Mouse (Mus musculus) ES-Bruce4 (cell line): ENCODE results near the gene Tnfsf8. TPM values are rescaled to one million over a fixed set of nuclear protein-coding genes. Genes with fewer than 3 reads are reported as not detected.

Experiments used
- H3K27ac ChIP-seq: 2 replicates; pipeline ENCODE4 v1.5.1; 2012; ENCODE audit warnings: low read length, inconsistent platforms; ENCODE audit not compliant: insufficient read depth
- H3K27me3 ChIP-seq: 2 replicates; pipeline ENCODE4 v1.6.1; 2012; ENCODE audit warnings: mild to moderate bottlenecking, low read length, inconsistent platforms; ENCODE audit not compliant: control insufficient read depth, poor library complexity, insufficient read depth, severe bottlenecking
- H3K36me3 ChIP-seq: 2 replicates; pipeline ENCODE4 v1.6.1; 2012; ENCODE audit warnings: inconsistent platforms, mild to moderate bottlenecking, low read length, moderate library complexity; ENCODE audit not compliant: control insufficient read depth, poor library complexity, insufficient read depth, severe bottlenecking
- H3K4me1 ChIP-seq: one replicate; pipeline ENCODE4 v1.8.1; 2011; ENCODE audit warnings: low read length; ENCODE audit not compliant: control insufficient read depth, insufficient read depth
- H3K4me3 ChIP-seq: 2 replicates; pipeline ENCODE4 v1.5.1; 2011; ENCODE audit warnings: low read depth, mild to moderate bottlenecking, low read length
- H3K9ac ChIP-seq: 2 replicates; pipeline ENCODE4 v1.6.1; 2012; ENCODE audit warnings: low read depth, mild to moderate bottlenecking, inconsistent platforms; ENCODE audit not compliant: poor library complexity, severe bottlenecking
- H3K9me3 ChIP-seq: replicated peaks from 2 replicates; pipeline ENCODE4 v1.6.1; 2012; ENCODE audit warnings: mild to moderate bottlenecking, low read length, inconsistent platforms; ENCODE audit not compliant: control insufficient read depth, poor library complexity, insufficient read depth, severe bottlenecking
- CTCF ChIP-seq: IDR thresholded peaks from one replicate; pipeline ENCODE4 v1.8.1; 2011; ENCODE audit warnings: low read depth, low read length
- EP300 ChIP-seq: IDR thresholded peaks from 2 replicates; pipeline ENCODE4 v1.6.1; 2011; ENCODE audit warnings: low read depth, low read length; ENCODE audit not compliant: insufficient read depth
- POLR2A ChIP-seq: IDR thresholded peaks from one replicate; pipeline ENCODE4 v1.8.1; 2011; ENCODE audit warnings: low read length; ENCODE audit not compliant: insufficient read depth
- polyA plus RNA-seq: library from polyadenylated mRNA; stranded (reverse); fragments of >200 nt; gene quantifications from 2 replicates; pipeline ENCODE4 v1.2.4, GENCODE M21; 2011; ENCODE audit warnings: low read depth; ENCODE audit not compliant: missing spikeins, insufficient read depth, insufficient read length

The Tnfsf8 gene
- polyA plus RNA-seq = not detected in 2 replicates

- Histone ChIP-seq H3K27ac (no peak within 1 kb of the TSS), H3K9ac (no peak within 1 kb of the TSS)
These were observed at the start of gene Tnfsf8 for GRCm38 (mm10) chr4:63860688-63861540. Gene Tnfsf8 (minus strand): TSS chr4:63861347.

GRCm38 (mm10) chr4:63908511-63908910 lies 47.4 kb upstream of the Tnfsf8 start:
- no peak for TF ChIP-seq EP300
- TF ChIP-seq POLR2A = no peak
- TF ChIP-seq CTCF = no peak
- no peak overlapping the region for H3K4me3 ChIP-seq

More at GRCm38 (mm10) chr4:63860688-63861540, at the start of gene Tnfsf8:
- H3K4me3 ChIP-seq = no peak within 1 kb of the TSS
- H3K36me3 ChIP-seq = no peaks in the 10 kb centered on the region
- no peaks in the 10 kb centered on the region for H3K9me3 ChIP-seq
- TF ChIP-seq EP300 (no peak), CTCF (no peak), POLR2A (no peak)
- H3K27me3 ChIP-seq = no peaks in the 10 kb centered on the region
- H3K4me1 ChIP-seq = no peaks in the 10 kb centered on the region

GRCm38 (mm10) chr4:63907473-63907872 lies 46.3 kb upstream of the Tnfsf8 start:
- Histone ChIP-seq H3K9ac (no peak overlapping the region), H3K4me3 (no peak overlapping the region), H3K36me3 (no peaks in the 10 kb centered on the region), H3K4me1 (no peaks in the 10 kb centered on the region), H3K27ac (no peak overlapping the region), H3K9me3 (no peaks in the 10 kb centered on the region), H3K27me3 (no peaks in the 10 kb centered on the region)
- TF ChIP-seq EP300 (no peak), POLR2A (no peak), CTCF (no peak)

More at GRCm38 (mm10) chr4:63908511-63908910, 47.4 kb upstream of the Tnfsf8 start:
- Histone ChIP-seq H3K36me3 (no peaks in the 10 kb centered on the region), H3K27me3 (no peaks in the 10 kb centered on the region), H3K9me3 (no peaks in the 10 kb centered on the region), H3K27ac (no peak overlapping the region), H3K9ac (no peak overlapping the region), H3K4me1 (no peaks in the 10 kb centered on the region)

GRCm38 (mm10) chr4:63906050-63906449 lies 44.9 kb upstream of the Tnfsf8 start:
- no peak overlapping the region for H3K9ac ChIP-seq
- H3K4me1 ChIP-seq = no peaks in the 10 kb centered on the region
- H3K27ac ChIP-seq = no peak overlapping the region
- no peak for TF ChIP-seq POLR2A
- no peak for TF ChIP-seq EP300
- TF ChIP-seq CTCF = no peak
- no peaks in the 10 kb centered on the region for H3K9me3 ChIP-seq
- no peaks in the 10 kb centered on the region for H3K27me3 ChIP-seq
- H3K4me3 ChIP-seq = no peak overlapping the region
- H3K36me3 ChIP-seq = no peaks in the 10 kb centered on the region

GRCm38 (mm10) chr4:63899081-63899523 lies 38.0 kb upstream of the Tnfsf8 start:
- Histone ChIP-seq H3K36me3 (no peaks in the 10 kb centered on the region), H3K27ac (no peak overlapping the region), H3K27me3 (no peaks in the 10 kb centered on the region), H3K9ac (no peak overlapping the region), H3K4me3 (no peak overlapping the region), H3K4me1 (no peaks in the 10 kb centered on the region), H3K9me3 (no peaks in the 10 kb centered on the region)
- TF ChIP-seq POLR2A (no peak), EP300 (no peak)

GRCm38 (mm10) chr4:63897152-63897551 lies 36.0 kb upstream of the Tnfsf8 start:
- TF ChIP-seq EP300 (no peak), CTCF (no peak)
- H3K36me3 ChIP-seq = no peaks in the 10 kb centered on the region
- H3K9ac ChIP-seq = no peak overlapping the region

More at GRCm38 (mm10) chr4:63897152-63897551, 36.0 kb upstream of the Tnfsf8 start:
- Histone ChIP-seq H3K27ac (no peak overlapping the region), H3K27me3 (no peaks in the 10 kb centered on the region), H3K4me1 (no peaks in the 10 kb centered on the region), H3K4me3 (no peak overlapping the region), H3K9me3 (no peaks in the 10 kb centered on the region)
